Mouse (Mus musculus) lung, postnatal 0 days (tissue): Measurements from ENCODE around the gene Dpp6. TPM values are rescaled to one million over a fixed set of nuclear protein-coding genes. Genes with fewer than 3 reads are reported as not detected.

Experiments
- ATAC-seq: fragments of 200-750 bp; cut with Nextera tagmentation; 2 replicates; pipeline ENCODE4 v1.8.0; 2017; ENCODE audit warnings: moderate library complexity
- DNase-seq: peaks from one replicate; pipeline ENCODE4 v3.0.0-alpha.2; 2016; ENCODE audit warnings: low spot score
- H3K27ac ChIP-seq: fragments of 300-500 bp; sonication (generic); 2 replicates; pipeline ENCODE4 v1.5.1; 2014; ENCODE audit warnings: antibody characterized with exemption, mild to moderate bottlenecking, low read length, mixed read lengths
- H3K27me3 ChIP-seq: fragments of 300-500 bp; sonication (generic); replicated peaks from 2 replicates; pipeline ENCODE4 v1.6.1; 2014; ENCODE audit warnings: low read length, mixed read lengths; ENCODE audit not compliant: insufficient read depth
- H3K36me3 ChIP-seq: fragments of 300-500 bp; sonication (generic); 2 replicates; pipeline ENCODE4 v1.6.1; 2014; ENCODE audit warnings: low read length, mixed read lengths; ENCODE audit not compliant: insufficient read depth
- H3K4me1 ChIP-seq: fragments of 300-500 bp; sonication (generic); 2 replicates; pipeline ENCODE4 v1.6.1; 2014; ENCODE audit warnings: antibody characterized with exemption, low read depth, low read length, mixed read lengths; ENCODE audit not compliant: insufficient read depth
- H3K4me2 ChIP-seq: fragments of 300-500 bp; sonication (generic); replicated peaks from 2 replicates; pipeline ENCODE4 v1.6.1; 2014; ENCODE audit warnings: low read depth, mild to moderate bottlenecking, low read length, moderate library complexity, mixed read lengths
- H3K4me3 ChIP-seq: fragments of 300-500 bp; sonication (generic); 2 replicates; pipeline ENCODE4 v1.5.1; 2014; ENCODE audit warnings: low read depth, low read length
- H3K9ac ChIP-seq: fragments of 300-500 bp; sonication (generic); replicated peaks from 2 replicates; pipeline ENCODE4 v1.6.1; 2014; ENCODE audit warnings: low read depth, mild to moderate bottlenecking
- H3K9me3 ChIP-seq: fragments of 300-500 bp; sonication (generic); 2 replicates; pipeline ENCODE4 v1.6.1; 2016; ENCODE audit warnings: low read length, mixed read lengths
- CTCF ChIP-seq: IDR thresholded peaks from 2 replicates; pipeline ENCODE4 v1.5.1; 2016; ENCODE audit warnings: antibody characterized with exemption, mild to moderate bottlenecking
- EP300 ChIP-seq: IDR thresholded peaks from 2 replicates; pipeline ENCODE4 v1.6.1; 2016; ENCODE audit warnings: antibody characterized with exemption, mild to moderate bottlenecking, control low read depth
- WGBS: fragments of 180-500 bp; shearing (Covaris S2); extraction: QIAGEN DNeasy Blood & Tissue Kit; methylation state at CpG from one replicate; pipeline ENCODE4 v1.1.7; 2014; 5-methylcytosine and 5-hydroxymethylcytosine counted together
- polyA plus RNA-seq: library from polyadenylated mRNA; unstranded; fragments of >200 nt; fragmentation: Nextera tagmentation; extraction: Ambion mirVana; gene quantifications from 2 replicates; pipeline ENCODE4 v1.2.1, GENCODE M21; 2015

Gene Dpp6
- polyA plus RNA-seq, 1 experiment from 2014 or later = 0.05 TPM

DNA sequence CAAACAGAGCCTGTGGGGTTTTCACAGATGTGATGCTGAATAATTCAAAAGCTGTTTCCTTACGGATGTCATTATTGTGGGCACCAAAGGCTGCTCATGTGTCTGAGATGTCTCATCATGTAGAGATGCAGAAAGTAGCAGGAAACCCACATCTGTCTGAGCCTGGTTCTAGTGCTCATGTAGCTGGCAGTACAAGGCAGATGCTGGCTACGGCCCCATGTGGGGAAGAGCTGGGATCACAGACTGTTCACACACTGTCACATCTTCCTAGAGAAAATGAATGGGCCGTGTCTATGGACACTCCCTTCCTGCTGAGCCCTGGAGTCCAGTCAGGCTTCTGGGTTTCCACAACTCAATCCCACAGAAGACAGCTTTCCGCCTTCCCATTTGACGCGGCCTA lies 885.5 kb downstream of the Dpp6 start:
- 82% methylated on average over 6 of the region's 6 CpGs for WGBS
- TF ChIP-seq EP300 = no peak
- no peak overlapping the region for H3K4me3 ChIP-seq
- no peaks in the 10 kb centered on the region for H3K4me1 ChIP-seq
- no peaks in the 10 kb centered on the region for H3K36me3 ChIP-seq
- H3K27ac ChIP-seq = no peak overlapping the region
- H3K27me3 ChIP-seq = no peaks in the 10 kb centered on the region
- DNase-seq (no peak), ATAC-seq (no peak)
- no peak overlapping the region for H3K4me2 ChIP-seq
- H3K9me3 ChIP-seq = no peaks in the 10 kb centered on the region
- no peak overlapping the region for H3K9ac ChIP-seq

DNA sequence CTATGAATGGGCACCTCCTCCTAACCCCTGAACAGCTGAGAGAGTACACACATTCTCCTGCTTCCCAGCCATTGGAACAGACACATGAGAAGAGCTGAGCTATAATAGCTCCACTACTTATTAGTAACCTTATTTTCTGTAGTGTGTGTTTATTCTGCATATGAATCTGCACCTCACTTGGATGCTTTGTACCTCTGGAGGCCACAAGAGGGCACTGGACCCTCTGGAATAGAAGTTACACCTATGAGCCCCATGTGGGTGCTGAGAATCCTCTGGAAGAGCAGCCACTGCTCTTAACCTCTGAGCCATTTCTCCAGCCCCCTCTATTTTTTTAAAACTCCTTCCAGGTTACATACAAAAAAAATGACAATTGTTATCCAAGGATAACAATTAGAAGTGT lies 888.0 kb downstream of the Dpp6 start:
- H3K4me2 ChIP-seq = no peak overlapping the region
- no peaks in the 10 kb centered on the region for H3K36me3 ChIP-seq
- no peak overlapping the region for H3K27ac ChIP-seq
- no peak for DNase-seq
- no peak overlapping the region for H3K9ac ChIP-seq
- no peak for ATAC-seq
- H3K4me1 ChIP-seq = peaks cover 5% of the 10 kb centered on the region; the same call in 1 of the 2 replicates
- no peaks in the 10 kb centered on the region for H3K9me3 ChIP-seq
- no peaks in the 10 kb centered on the region for H3K27me3 ChIP-seq
- H3K4me3 ChIP-seq = no peak overlapping the region
- TF ChIP-seq CTCF (no peak), EP300 (no peak)

DNA sequence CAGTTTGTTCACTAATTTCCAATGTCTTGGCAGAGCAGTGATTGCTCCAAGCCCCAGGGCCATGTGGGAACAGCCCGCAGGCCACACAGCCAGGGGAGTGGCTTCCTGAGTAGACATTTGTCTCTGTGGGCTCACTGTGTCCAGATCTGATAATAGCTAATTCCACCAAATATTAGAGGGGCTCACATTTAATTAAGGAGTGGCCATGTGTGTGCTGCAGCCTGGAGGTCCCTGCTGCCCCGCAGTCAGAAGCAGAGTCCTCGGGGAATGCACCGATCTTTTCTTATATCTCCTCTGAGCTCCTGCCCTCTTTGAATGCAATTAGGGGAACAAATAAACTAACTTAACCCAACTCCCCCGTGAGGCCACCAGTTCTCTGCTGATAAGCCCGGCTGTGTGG lies 889.5 kb downstream of the Dpp6 start:
- Histone ChIP-seq H3K9me3 (no peaks in the 10 kb centered on the region), H3K9ac (no peak overlapping the region), H3K27ac (no peak overlapping the region), H3K27me3 (no peaks in the 10 kb centered on the region), H3K4me2 (no peak overlapping the region), H3K4me1 (peaks cover 5% of the 10 kb centered on the region; the same call in 1 of the 2 replicates), H3K36me3 (no peaks in the 10 kb centered on the region), H3K4me3 (no peak overlapping the region)
- no peak for DNase-seq
- TF ChIP-seq EP300 (no peak), CTCF (no peak)
- WGBS = 40% methylated on average over 6 of the region's 6 CpGs
- ATAC-seq = no peak

GRCm38 (mm10) chr5:27707283-27707682 lies 890.3 kb downstream of the Dpp6 start:
- H3K36me3 ChIP-seq = no peaks in the 10 kb centered on the region
- H3K4me3 ChIP-seq = no peak overlapping the region
- peaks cover 5% of the 10 kb centered on the region; the same call in 1 of the 2 replicates for H3K4me1 ChIP-seq
- no peak for TF ChIP-seq EP300
- no peaks in the 10 kb centered on the region for H3K9me3 ChIP-seq
- H3K9ac ChIP-seq = no peak overlapping the region
- ATAC-seq (no peak), DNase-seq (no peak)
- no peak overlapping the region for H3K4me2 ChIP-seq
- H3K27ac ChIP-seq = no peak overlapping the region
- H3K27me3 ChIP-seq = no peaks in the 10 kb centered on the region

DNA sequence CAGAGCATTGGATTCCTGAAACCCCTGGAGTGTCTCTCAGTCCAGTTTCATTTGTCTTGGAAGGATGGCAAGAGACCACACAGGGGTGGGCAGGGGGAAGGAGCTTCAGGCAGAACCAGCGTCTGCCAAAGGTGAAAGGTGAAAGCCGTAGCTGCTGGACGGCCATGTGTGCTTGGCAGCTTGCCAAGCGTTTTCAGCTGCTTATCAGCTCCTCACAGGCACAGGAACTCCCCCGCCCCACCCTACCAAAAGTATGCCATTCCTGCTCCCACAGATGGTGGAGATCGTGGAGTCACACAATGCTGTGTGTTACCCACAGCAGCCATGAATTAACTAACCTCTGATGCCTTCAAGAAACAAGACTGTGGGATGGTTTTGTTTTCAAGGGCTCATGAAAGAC lies 891.2 kb downstream of the Dpp6 start:
- Histone ChIP-seq H3K27me3 (no peaks in the 10 kb centered on the region), H3K9me3 (no peaks in the 10 kb centered on the region), H3K9ac (no peak overlapping the region), H3K4me1 (peaks cover 5% of the 10 kb centered on the region; the same call in 1 of the 2 replicates), H3K4me2 (no peak overlapping the region), H3K36me3 (no peaks in the 10 kb centered on the region), H3K4me3 (no peak overlapping the region), H3K27ac (no peak overlapping the region)
- 6% methylated on average over 6 of the region's 6 CpGs for WGBS
- TF ChIP-seq CTCF (no peak), EP300 (peak; percentile 37)
- DNase-seq = peak; percentile 67
- ATAC-seq = peak; percentile 74

DNA sequence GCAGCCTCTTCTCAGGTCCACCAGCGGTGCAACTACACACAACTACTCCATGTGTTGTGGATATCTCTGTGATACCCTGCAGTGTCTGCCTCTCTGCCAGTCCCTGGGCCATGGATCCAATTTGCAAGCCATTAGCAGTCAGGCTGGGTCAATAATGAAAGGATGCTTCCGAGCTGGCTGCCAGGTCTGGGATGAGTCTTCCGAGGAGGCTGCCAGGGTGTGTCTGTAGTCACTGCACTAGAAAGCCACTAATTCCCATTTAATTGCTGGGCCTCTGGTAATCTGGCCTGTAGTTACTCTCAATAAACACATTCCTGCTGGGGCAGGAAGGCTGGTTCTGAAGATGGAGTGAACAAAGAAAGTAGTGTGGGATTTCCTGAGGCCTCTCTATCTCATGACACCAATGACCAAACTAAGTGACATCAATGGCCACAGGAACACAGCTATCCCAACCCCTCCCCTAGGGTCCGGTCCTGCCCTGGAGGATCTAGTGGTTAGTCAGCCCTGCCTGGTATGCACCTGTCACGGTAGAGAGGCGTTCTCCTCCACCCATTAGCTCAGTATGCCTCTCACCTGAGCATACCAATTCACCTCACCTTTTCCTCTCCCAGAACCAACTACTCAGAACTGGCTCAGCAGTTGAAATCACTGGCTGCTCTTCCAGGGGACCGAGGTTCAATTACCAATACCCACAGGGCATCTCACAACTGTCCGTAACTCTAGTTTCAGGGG lies 894.6 kb downstream of the Dpp6 start:
- 58% methylated on average over 8 of the region's 8 CpGs for WGBS
- no peak for DNase-seq
- H3K27ac ChIP-seq = no peak overlapping the region

More for the DNA sequence above, 894.6 kb downstream of the Dpp6 start:
- Histone ChIP-seq H3K9me3 (no peaks in the 10 kb centered on the region), H3K27me3 (no peaks in the 10 kb centered on the region), H3K36me3 (no peaks in the 10 kb centered on the region), H3K9ac (no peak overlapping the region), H3K4me3 (no peak overlapping the region), H3K4me1 (peaks cover 5% of the 10 kb centered on the region; the same call in 1 of the 2 replicates), H3K4me2 (no peak overlapping the region)
- TF ChIP-seq EP300 (no peak), CTCF (no peak)
- no peak for ATAC-seq
